Mouse (Mus musculus): ENCODE measurements around the gene Isoc2b. TPM values are rescaled to one million over a fixed set of nuclear protein-coding genes. Genes with fewer than 3 reads are reported as not detected.
"Not testable (repeated sequence)": the region's sequence is repeated elsewhere in the genome, so short reads cannot be mapped to it uniquely, and the experiment has no call there.

The Isoc2b gene
- total RNA-seq (2021), result 1 to 10 TPM; 2.3 to 2.5 TPM
- long read RNA-seq, experiment 1, partial matches to known transcripts, result 0 of 6 reads
- long read RNA-seq, experiment 1, other reads (novel, unspliced or antisense), result 3 of 6 reads
- long read RNA-seq, experiment 2, partial matches to known transcripts, result 0 of 2 reads
- long read RNA-seq, experiment 2, other reads (novel, unspliced or antisense), result 1 of 2 reads

DNA sequence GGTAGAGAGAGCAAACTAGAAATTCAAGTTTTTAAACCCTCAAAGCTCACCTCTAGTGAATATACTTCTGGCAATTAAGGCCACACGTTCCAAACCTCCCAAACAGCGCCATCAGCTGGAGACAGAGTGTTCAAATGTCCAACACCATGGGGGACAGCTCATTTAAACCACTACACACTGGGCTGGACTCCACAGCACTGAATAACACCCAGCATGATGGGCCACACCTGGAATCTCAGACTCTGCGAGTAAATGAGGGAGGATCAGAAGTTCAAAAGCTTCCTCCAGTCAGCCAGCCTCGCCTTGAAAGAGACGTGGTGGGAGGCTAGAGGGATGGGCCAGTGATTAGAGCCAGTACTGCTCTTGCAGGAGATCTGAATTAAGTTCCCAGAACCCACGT, at the start of gene Isoc2b:
Isoc2b (minus strand) TSS at position 126 of the 400 bp plus-strand sequence.
- DNase-seq (ENCODE audit: low spot score in 2 of 2), result no peak

DNA sequence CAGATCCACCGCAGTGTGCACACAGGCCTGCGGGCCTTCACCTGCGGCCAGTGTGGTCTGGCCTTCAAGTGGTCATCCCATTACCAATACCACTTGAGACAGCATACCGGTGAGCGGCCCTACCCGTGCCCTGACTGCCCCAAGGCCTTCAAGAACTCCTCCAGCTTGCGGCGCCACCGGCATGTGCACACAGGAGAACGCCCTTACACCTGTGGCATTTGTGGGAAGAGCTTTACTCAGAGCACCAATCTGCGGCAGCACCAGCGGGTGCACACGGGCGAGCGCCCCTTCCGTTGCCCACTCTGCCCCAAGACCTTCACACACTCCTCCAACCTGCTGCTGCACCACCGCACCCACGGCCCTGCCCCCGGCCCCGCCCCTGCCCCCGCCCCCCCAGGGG, 49.0 kb upstream of the Isoc2b start:
- no peak for DNase-seq (ENCODE audit: low spot score in 2 of 2)

DNA sequence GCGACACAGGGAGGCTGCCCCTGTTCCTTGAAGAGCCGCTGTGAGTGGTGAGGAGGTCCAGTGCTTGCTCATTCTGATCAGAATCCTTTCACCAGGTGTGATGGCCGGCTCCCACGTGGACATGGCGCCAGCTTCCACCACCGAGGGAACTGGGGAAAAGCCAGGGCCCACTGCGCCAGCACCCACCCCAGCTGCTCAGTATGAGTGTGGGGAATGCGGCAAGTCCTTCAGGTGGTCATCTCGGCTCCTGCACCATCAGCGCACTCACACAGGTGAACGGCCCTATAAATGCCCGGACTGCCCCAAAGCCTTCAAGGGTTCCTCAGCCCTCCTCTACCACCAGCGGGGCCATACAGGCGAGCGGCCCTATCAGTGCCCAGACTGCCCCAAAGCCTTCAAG, 48.6 kb upstream of the Isoc2b start:
- DNase-seq (ENCODE audit: low spot score in 2 of 2), result no peak

DNA sequence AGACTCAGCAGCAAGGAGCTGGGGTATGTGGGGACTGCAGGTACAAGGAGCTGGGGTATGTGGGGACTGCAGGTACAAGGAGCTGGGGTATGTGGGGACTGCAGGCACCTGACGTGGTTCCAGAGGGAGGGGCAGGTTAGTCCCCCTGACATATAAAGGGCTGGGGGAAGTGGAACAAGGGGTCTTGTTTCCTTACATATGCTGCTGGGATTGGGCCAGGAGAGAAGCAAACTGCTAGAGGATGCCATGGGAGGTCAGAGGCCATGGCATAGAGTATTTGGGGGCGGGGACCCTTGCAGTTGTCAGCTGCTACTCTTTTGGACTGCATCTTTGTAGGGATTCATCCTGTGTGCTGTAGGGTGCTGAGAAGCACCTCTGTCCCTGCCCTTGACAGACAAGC, 47.4 kb upstream of the Isoc2b start:
- DNase-seq (ENCODE audit: low spot score in 2 of 2), result no peak

DNA sequence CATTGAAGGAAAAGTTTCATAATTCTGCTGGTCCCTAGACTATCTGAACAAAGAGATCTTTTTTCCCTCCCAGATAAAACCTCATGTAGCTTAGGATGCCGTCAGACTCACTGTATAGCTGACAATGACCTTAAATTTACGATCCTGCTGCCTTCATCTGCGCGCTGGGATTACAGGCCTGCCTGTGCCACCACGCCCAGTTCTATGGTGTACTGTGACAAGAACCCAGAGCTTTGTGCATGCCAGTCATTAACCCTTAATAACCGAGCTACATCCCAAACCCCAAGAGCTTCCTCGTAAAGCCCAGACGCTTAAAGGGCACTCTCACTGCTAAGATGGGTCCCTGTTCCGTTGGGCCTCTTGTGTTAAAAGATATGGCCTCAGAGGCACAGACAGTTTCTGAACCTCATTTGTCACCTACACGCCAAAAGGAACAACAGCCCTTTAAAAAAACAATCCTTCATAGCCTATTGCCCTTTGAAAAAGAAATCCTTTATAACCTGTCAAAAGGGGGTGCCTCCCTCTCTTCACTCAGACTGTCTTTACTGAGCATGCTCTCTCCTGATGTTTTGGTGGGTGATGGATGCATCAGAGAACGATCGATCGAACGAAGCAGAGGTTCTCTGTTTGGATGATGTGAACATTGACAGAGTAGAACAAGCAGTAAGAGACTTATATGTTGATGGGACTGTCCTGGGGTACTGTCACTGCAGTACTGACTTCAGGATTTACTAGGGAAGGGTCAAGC, 45.8 kb upstream of the Isoc2b start:
- DNase-seq (ENCODE audit: low spot score in 2 of 2), result no peak

DNA sequence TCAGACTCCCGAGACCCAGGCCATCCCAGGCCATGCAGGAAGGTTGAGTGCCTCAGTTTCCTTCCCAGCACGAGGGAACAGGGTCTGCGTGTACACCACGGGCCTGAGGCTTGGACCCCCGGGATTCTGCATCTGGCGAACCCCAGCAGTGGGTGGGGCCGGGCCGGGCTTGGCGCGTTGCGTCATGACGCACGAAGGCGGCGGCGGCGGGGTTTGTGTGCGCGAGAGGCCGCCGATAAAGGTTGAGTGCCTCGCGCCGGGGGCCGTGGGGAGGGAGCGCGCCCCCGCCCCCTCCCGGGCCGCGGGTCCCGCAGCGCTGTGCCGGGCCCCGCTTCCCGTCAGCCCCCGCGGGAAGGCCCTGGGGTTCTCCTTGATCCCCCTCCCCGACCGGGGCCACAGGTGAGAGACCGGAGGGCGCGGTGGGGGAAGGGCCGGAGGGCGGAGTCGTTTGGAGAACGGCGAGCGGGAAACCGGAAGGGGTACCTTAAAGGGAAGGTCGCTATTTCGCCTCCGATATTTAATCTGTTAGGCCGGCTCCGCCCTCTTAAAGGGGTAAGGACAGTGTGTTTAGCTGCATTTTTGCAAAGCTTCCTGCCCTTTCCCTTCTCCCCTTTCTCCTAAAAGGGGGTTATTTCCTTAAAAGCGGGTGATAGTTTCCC, 45.1 kb upstream of the Isoc2b start, which contains the start of gene Zfp628:
Zfp628 (plus strand) TSS at position 211 of the 659 bp plus-strand sequence.
- DNase-seq (ENCODE audit: low spot score in 2 of 2), result peak; percentile 89 to 94

DNA sequence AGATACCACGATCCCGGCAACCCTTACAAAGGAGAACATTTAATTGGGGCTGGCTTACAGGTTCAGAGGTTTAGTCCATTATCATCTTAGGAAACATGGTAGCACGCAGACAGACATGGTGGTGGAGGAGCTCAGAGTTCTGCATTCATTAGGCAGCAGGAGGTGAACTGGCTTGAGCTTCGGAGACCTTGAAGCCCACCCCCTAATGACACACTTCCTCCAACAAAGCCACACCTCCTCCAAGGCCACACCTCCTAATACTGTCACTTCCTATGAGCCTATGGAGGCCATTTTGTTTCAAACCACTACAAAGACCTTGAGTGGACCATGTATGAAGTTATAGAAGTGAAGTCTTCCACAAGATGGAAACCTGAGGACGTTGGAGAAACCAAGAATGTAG, 42.2 kb upstream of the Isoc2b start:
- no peak for DNase-seq (ENCODE audit: low spot score in 2 of 2)

DNA sequence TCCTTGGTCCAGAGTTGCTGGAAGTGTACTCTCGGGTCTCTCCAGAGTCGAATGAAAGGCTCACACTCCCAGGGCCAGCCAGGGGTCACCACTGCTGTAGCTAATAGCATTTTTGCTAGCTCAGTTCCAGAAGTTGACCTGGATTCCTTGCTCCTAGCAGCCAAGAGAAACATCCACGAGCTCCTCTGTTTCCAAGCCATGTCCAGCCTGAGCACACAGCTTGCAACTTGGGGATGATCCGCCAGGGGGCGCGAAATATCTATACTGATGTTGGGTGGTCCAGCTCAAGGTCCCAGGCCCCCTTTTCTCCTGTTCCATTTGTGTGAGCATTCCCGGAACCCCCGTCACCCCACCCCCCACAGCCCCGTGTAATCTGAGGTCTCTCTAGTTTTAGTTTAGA, 41.5 kb upstream of the Isoc2b start:
- DNase-seq (ENCODE audit: low spot score in 2 of 2), result peak; percentile 67 to 76

- DNase-seq (ENCODE audit: low spot score in 2 of 2), result peak in 1 of 2 experiments; percentile 9
Observed at GRCm38 (mm10) chr7:4906466-4906950, 36.5 kb upstream of the Isoc2b start, which contains the start of gene Gm36210. TSS of gene Gm36210 (minus strand) at chr7:4906516.

DNA sequence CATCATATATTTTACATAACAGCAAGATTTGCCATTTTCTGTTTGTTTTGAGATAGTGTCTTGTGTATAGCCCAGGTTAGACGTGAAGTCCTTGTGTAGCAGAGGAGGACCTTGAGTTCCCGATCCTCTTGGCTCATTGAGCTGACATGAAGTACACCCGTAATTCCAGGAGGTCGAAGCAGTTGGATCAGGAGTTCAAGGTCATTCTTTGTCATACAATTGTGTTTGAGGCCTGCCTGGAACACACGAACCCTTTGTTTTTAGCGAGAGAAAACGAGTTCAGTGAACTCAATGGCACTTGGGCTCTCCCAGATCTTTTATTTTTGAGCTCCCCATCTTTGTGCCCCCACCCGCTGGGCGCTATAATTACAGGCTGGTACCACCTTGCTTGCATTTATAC, 32.3 kb upstream of the Isoc2b start:
- DNase-seq (ENCODE audit: low spot score in 2 of 2), result no peak

DNA sequence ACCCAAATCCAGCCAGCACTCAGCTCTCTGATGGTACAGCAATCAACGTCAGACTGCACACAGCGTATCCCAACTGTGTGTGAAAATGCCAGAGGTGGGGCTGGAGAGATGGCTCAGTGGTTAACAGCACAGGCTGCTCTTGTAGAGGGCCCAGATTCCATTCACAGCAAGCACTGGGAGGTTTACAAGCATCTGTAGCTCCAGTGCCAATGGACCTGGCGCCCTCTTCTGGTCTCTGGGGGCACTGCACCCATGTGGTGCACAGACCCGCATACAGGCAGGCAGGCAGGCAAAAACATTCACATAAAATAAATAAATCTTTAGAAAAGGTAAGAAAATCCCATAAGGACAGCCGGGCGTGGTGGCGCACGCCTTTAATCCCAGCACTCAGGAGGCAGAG, 31.1 kb upstream of the Isoc2b start:
- no peak for DNase-seq (ENCODE audit: low spot score in 2 of 2)

DNA sequence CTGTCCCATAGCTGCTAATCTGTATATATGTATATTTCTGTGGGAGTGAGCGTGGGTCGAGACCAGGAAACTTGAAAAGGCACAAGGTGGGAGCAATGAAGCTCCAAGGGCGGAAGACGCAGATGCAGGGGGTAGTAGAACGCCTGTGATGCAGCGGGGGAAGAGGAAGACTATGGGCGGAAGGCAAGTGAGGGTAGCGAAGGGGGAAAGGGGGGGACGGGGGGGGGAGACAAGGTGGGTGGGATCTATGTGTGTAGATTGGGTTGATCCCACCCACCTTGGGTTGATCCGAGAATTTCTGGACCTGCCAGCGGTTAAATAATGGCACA, 30.4 kb upstream of the Isoc2b start:
- DNase-seq (ENCODE audit: low spot score in 2 of 2), result no peak

DNA sequence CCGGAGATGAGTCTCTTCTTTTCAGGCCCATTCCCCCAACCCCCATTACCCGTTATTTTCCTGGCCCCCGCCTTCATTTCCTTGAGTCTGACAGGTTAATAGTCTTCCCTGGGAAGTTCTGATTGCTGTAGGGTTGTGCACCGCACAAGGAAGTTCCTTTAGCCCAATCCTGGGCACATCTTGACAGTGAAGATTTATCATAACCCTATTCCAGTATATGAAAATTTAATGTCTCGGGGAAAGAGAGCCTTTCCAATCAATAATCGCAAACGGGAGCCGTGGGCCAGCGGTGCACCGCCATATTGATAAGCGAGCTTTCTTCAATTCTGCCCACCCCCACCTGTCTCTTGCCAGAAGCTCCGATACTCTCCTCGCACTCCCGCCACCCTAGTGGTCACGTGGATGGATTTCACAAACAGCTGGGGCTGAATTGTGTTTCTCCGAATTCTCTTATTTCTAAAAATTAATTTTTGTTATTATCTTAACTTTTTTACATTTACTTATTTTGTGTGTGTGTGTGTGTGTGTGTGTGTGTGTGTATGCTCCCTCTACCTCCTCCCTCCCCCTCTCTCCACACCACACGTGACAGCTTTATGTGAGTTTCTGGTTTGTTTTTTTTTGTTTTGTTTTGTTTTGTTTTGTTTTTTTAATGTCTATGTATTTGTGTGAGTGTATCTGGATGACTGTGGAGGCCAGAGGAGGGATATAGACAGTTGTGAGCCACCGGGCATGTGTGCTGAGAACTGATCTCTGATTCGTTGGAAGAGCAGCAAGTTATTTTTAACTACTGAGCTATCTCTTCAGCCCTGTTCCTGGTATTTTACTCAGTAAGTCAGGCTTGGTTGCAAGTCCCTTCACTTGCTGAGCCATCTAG, 29.8 kb upstream of the Isoc2b start:
- DNase-seq (ENCODE audit: low spot score in 2 of 2), result peak in 1 of 2 experiments; percentile 40

DNA sequence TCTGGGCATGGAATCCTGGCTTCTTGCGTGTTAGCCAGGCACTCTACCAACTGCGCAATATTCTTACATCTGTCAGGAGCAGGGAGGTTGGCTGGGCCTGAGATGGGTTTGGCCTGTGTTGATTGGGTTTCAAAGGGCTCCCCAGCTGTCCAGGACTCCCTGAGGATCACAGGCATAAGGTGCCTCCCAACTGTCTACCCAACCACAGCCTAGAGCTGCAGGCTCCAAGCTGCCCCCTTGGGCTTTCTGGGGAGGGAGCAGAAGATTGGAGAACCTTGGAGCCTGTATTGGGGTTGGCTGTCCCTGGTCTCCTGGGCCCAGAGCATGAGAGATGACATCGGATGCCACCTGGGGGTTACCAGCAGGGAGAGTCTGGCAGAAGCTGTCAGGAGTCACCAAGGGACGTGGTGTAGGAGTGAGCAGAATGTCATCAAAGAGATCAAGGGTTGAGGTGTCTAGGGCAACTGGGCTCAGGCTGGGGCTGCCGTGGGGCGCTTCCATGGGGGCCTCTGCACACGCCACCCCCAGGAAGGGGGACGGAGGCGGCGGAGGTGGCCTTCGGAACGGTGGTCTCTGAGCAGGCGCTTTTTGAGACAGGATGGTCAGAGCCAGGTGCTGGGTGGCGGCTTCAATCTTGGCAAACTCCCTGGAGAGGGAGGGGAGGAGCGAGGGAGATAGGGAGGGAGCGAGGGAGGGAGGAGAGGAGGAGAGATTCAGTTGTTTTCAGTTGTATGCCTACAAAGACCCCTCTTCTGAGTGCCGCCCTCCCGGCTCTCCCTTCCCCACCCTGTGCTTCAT, 29.0 kb upstream of the Isoc2b start:
- peak in 1 of 2 experiments; percentile 15 for DNase-seq (ENCODE audit: low spot score in 2 of 2)

DNA sequence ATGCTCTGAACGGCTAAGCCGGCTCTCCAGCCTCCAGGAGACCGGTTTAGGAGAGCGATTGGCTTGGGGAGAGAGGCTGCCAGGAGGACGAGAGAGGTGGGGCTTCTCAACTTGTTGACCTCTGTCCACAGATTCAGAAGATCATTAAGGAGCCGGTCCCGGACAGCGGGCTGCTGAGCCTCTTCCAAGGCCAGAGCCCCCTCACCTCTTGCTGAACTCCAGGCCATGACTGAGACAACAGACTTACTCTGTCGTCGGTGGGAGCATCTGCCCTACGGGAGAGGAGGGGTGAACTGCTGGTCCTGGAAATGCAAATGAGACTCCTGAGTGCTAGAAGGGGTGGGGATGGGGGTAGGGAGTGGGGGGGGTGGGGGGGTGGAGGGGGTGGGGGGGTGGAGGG, 25.1 kb upstream of the Isoc2b start:
- no peak for DNase-seq (ENCODE audit: low spot score in 2 of 2)

- no peak for DNase-seq (ENCODE audit: low spot score in 2 of 2)
Observed at GRCm38 (mm10) chr7:4886680-4887079, 16.6 kb upstream of the Isoc2b start.

DNA sequence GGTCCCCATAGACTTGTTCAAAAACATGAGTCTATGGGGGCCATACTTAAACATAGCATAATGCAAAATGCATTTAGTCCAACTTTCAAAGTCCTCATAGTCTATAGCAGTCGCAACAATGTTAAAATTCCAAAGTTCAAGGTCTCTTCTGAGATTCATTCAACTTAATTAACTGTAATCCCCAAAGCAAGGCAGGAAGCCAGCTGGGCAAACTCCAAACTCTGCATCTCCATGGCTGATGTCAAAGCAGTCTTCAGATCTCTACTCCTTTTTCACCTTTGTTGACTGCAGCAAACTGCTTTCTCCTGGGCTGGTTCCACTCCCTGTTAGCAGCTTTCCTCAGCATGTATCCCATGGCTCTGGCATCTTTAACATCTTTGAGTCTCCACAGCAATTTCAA, 9.0 kb upstream of the Isoc2b start:
- not testable (repeated sequence) for DNase-seq (ENCODE audit: low spot score in 2 of 2)

DNA sequence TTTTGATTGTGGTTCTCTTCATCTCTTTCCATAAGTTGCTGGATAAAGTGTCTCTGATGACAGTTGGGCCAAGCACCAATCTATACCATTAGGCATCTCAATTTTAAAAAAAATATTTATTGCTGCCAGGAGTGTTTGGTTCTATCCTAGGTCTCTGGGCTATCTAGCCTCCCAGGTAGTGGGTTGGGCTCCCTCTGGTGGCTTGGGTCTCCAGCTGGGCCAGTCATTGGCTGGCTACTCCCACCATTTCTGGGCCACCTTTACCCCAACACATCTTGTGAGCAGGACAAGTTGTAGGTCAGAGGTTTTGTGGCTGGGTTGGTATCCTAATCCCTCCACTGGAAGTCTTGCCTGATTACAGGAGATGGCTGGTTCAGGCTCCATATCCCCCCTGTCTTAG, 8.1 kb upstream of the Isoc2b start:
- DNase-seq (ENCODE audit: low spot score in 2 of 2), result no peak

- no peak for DNase-seq (ENCODE audit: low spot score in 2 of 2)
Observed at GRCm38 (mm10) chr7:4877226-4877625, 7.2 kb upstream of the Isoc2b start.

GRCm38 (mm10) chr7:4876753-4877221, 6.7 kb upstream of the Isoc2b start, which contains the start of gene Isoc2a:
TSS of gene Isoc2a (plus strand) at chr7:4877153.
- peak; percentile 70 to 83 for DNase-seq (ENCODE audit: low spot score in 2 of 2)
